Mouse (Mus musculus) cerebellum, adult 18-20 months (tissue): ENCODE measurements around the gene Gm9044.
"Not testable (repeated sequence)": the region's sequence is repeated elsewhere in the genome, so short reads cannot be mapped to it uniquely, and the experiment has no call there.

Source experiments
- DNase-seq, 2 experiments: peaks; one replicate each; pipeline ENCODE4 v3.0.0; 2021

Gene Gm9044

GRCm38 (mm10) chr10:118332308-118332707 lies at the start of gene Gm9044:
Gene Gm9044 (minus strand): TSS chr10:118332408.
- not testable (repeated sequence) for DNase-seq

DNA sequence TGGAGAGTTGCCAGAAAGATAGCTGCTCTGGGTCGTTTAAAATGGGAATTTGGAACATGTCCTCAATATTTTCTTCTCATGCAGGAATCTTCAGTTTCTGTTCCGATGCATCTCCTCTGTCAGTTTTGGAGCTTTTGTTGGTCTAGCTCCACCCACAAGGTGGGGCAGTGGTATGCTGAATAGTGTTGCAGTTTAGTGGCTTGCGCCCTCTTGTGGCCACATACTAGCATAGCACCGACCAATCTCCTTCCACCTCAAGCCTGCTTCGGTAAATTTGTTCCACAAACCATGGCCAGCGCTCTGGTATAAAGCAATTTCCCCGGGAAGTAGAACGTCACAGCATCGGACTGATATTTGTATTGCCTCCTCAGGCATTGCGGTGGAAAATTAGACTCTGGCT lies 38.2 kb upstream of the Gm9044 start:
- DNase-seq: peak; percentile 46 to 64

- no peak for DNase-seq
These were observed 37.3 kb upstream of the Gm9044 start for GRCm38 (mm10) chr10:118369518-118369917.

GRCm38 (mm10) chr10:118354005-118354404 lies 21.8 kb upstream of the Gm9044 start, which contains the start of gene Gm9049:
Gene Gm9049 (minus strand): TSS chr10:118354105.
- DNase-seq: not testable (repeated sequence)

DNA sequence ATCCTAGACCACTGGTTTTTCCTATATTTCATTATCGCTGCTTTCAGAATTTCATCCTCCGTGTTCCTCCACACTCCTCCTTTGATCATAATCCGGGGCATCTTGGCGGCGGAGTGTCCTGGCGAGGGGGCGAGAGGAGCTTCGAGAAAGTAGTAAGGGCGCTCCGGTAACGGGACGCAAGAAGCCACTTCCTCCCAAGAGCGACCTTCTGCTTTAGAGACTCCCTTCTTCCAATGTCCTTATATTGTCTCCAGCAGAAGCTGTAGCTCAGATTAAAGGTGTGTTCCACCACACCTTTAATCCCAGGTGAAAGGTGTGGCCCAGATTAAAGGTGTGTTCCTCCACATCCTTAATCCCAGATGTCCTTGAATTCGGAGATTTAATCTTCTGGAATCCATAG lies 16.4 kb upstream of the Gm9044 start, which contains the start of gene Gm9048:
Gene Gm9048, minus strand, starts transcription at position 101 of the 400 bp plus-strand sequence.
- DNase-seq: not testable (repeated sequence)

DNA sequence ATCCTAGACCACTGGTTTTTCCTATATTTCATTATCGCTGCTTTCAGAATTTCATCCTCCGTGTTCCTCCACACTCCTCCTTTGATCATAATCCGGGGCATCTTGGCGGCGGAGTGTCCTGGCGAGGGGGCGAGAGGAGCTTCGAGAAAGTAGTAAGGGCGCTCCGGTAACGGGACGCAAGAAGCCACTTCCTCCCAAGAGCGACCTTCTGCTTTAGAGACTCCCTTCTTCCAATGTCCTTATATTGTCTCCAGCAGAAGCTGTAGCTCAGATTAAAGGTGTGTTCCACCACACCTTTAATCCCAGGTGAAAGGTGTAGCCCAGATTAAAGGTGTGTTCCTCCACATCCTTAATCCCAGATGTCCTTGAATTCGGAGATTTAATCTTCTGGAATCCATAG lies 10.9 kb upstream of the Gm9044 start, which contains the start of gene Gm9046:
Gene Gm9046, minus strand, starts transcription at position 101 of the 400 bp plus-strand sequence.
- DNase-seq: not testable (repeated sequence)

GRCm38 (mm10) chr10:118337731-118338130 lies 5.5 kb upstream of the Gm9044 start, which contains the start of gene Gm9045:
Gene Gm9045 (minus strand): TSS chr10:118337831.
- DNase-seq: not testable (repeated sequence)

- not testable (repeated sequence) for DNase-seq
These were observed 5.3 kb downstream of the Gm9044 start, which contains the start of gene Gm9040 for GRCm38 (mm10) chr10:118326869-118327268. Gene Gm9040 (minus strand): TSS chr10:118326969.

GRCm38 (mm10) chr10:118319024-118319423 lies 13.2 kb downstream of the Gm9044 start:
- DNase-seq: no peak

GRCm38 (mm10) chr10:118302133-118302532 lies 30.1 kb downstream of the Gm9044 start:
- not testable (repeated sequence) for DNase-seq

- DNase-seq: no peak
These were observed 37.3 kb downstream of the Gm9044 start, which contains the start of gene Iltifb for GRCm38 (mm10) chr10:118294938-118295337. Gene Iltifb (minus strand): TSS chr10:118295038.

DNA sequence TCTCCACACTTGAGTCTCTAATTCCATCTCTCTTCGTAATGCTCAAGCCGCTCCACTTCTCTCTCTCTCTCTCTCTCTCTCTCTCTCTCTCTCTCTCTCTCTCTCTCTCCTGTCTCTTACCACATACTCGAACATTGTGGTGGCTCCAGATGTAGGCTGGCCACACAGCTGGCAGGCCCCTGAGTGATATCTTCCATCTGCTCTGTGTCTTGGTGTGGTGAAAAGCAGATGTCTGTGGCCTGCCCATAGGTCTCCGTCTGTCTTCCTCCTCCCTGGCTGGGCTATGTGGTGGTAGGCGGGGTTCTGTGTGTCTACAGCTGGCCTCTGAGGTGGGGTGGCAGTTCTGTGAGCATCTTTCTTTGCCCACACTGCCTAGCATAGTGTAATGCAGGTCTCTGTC lies 49.2 kb downstream of the Gm9044 start:
- DNase-seq: not testable (repeated sequence)

GRCm38 (mm10) chr10:118282565-118282964 lies 49.6 kb downstream of the Gm9044 start:
- DNase-seq: not testable (repeated sequence)
